Mouse (Mus musculus) liver, postnatal 0 days (tissue): ENCODE results near the gene Nt5c3b.

Experiments
- CTCF ChIP-seq: sonication (generic); IDR thresholded peaks from 2 replicates; pipeline ENCODE4 v1.5.1; 2016; ENCODE audit warnings: antibody characterized with exemption, low read depth
- EP300 ChIP-seq: IDR thresholded peaks from 2 replicates; pipeline ENCODE4 v1.6.1; 2016; ENCODE audit warnings: antibody characterized with exemption, low read depth, mild to moderate bottlenecking

GRCm38 (mm10) chr11:100375127-100375526 lies 66.5 kb downstream of the Nt5c3b start:
- TF ChIP-seq CTCF: no peak
- TF ChIP-seq EP300: no peak
